Mouse (Mus musculus) frontal cortex, postnatal 14 days (tissue): ENCODE results near the gene Cop1.
A peak's percentile ranks its signal among the peaks of the same experiment; 100 is the strongest.

ENCODE experiments used
- DNase-seq, 2 experiments: peaks; one replicate each; pipeline ENCODE4 v3.0.0; 2022; ENCODE audit warnings: low spot score in 2 of 2

The Cop1 gene

DNA sequence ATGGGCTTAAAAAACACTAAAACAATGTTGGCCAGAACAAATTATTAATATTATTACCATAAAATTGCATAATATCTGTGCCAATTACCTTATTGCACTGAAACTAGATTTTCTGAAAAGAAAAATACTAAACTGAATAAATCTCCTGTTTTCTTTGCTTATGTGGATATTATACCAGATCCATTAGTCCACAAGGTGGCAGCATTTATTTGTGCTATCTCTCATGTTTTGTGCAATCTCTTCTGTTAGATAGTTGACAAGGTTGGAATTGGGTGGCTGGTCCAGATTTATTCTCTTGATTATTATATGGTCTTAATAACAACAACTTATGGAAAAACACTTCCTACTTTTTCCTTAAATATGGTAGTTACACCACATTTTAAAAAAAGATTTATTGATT is 58.1 kb downstream of the Cop1 start:
- no peak for DNase-seq

DNA sequence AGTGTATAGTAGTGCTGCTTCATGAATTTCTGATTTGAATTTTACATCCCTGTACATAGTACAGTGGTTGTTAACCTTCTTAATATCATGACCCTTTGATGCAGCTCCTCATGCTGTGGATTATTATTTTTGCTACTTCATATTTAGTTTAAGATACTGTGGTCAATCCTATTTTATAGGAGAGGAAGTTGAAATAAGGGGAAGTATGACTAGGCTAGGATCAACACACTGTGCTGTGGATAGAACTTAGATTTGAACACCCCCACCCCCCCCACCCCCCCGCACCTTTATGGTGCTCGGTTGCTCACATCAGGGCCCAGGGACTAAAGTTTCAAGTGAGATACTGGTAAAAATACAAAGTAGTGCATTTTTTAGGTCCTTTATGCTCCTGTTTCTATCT is 58.7 kb downstream of the Cop1 start:
- DNase-seq: no peak

GRCm38 (mm10) chr1:159301418-159302082 is 69.4 kb downstream of the Cop1 start:
- no peak for DNase-seq

- DNase-seq: no peak
Measured at GRCm38 (mm10) chr1:159313625-159314024, 81.5 kb downstream of the Cop1 start.

GRCm38 (mm10) chr1:159322586-159322985 is 90.5 kb downstream of the Cop1 start:
- DNase-seq: no peak

DNA sequence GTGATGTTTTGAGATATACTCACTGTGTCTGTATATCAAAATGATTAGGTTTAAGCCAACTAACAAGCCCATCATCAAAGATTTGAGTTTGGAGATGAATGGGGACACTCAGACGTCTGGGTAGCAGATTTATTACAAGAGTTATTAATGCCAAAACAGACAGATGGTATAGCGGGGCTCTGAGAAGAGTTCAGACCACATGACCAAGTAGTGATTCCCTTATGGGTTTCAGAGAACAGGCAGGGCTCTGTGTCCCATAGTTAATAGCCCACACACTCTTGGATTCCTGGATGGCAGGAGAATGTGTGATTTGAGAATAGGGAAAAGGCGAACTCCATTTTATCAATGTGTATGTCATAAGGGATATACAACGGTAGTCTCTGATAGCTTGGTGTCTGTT is 98.9 kb downstream of the Cop1 start:
- DNase-seq: no peak

DNA sequence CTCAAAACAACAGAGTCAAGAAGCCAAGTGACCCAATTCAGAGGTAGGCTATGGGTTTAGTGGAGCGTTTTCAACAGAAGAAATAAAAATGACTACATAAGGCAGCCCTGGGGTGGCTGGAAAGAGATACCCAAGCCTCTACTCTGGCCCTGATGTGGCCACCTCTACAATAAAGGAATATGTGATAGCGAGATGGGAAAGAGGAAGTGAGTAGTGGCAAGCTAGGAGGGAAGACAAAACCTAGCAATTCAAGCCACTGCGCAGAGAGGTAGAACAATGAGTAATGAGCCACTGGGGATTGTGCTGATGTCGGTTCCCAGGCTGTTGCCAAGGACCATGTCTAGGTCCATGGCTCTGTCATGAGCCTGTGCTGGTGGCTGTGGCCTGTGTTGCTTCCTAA is 102.0 kb downstream of the Cop1 start:
- no peak for DNase-seq

- no peak for DNase-seq
Measured at GRCm38 (mm10) chr1:159342355-159342754, 110.2 kb downstream of the Cop1 start.

- no peak for DNase-seq
Measured at GRCm38 (mm10) chr1:159355027-159355570, 123.0 kb downstream of the Cop1 start.

GRCm38 (mm10) chr1:159358713-159359112 is 126.6 kb downstream of the Cop1 start:
- DNase-seq: no peak

DNA sequence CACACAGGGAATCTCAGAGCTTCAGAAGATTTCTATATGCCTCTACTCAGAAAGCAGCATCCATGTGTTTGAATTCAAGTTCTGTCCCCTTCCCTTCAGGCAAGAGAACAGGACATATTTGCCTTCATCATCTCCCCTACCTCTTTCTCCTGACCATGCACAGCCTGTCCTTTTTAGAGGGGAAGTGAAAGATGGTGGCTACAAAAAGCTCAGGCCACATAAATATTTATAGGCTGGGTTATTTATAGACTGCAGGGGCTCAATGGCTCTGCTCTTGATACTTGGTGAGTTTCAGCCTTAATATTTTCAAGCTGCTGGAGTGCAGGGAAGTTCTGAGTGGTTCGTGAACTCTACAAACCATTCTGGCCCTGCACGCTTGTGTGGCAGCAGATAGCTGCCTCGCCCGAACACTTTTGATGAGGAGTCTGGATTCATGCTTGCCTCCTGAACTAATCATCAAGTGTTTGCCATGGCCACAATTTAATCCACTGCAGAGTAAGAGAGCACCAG is 139.8 kb downstream of the Cop1 start:
- DNase-seq: no peak

DNA sequence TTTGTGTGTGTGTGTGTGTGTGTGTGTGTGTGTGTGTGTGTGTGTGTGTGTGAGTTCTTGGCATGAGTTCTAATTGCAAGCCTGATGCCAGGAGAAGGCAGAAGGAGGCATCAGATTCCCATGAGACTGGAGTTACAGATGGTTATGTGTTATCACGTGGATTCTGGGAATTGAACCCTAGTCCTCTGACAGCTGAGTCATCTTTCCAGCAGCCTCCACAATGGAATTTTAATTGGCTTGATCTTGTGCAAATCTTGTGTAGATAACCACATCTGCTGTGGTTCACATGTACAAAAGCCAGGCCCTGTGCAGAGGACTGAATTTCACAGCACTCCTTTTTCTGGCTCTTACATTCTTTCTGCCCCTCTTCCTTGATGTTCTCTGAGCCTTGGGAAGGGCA is 150.1 kb downstream of the Cop1 start:
- DNase-seq: no peak

GRCm38 (mm10) chr1:159382916-159383315 is 150.8 kb downstream of the Cop1 start:
- DNase-seq: no peak

DNA sequence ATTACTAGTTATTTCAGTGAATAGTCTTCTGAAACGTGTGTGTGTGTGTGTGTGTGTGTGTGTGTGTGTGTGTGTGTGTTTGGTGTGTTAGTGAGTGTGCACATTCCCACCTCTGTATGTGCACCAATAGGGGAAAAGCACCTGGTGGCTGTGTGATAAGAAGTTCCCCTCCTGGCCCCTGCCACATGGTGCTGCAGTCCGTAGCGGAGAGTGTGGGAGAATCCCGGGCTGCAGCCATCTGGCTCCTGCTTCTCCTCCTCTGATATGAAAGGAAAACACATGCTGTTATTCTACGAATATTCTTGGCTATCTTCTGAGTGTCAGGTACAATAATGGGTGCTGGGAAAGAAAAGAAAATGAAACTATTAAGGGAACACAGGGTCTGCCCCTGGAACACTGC is 154.3 kb downstream of the Cop1 start:
- DNase-seq: no peak

DNA sequence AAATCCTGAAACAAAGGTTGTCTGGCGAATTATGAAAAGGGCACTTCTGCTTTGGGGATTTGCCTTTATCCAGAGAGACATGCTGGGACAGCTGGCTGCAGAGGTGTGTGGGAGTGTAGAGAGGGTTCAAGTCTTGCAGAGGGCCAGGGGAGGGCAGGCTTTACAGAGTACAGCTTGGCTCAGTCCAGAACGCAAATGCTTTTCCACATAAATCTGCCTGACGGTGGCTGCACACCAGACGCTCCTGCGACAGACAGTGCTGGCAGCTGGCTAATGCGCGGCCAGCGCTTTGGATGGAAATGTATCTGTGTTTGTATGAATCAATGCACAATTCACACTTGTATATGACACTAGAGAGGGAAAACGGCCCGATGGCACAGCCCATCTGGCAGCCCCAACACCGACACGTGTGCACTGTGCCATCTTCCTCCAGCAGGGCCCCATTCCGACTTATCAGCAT is 156.5 kb downstream of the Cop1 start:
- DNase-seq: no peak

- peak; percentile 58 to 79 for DNase-seq
Measured at GRCm38 (mm10) chr1:159390049-159390448, 157.9 kb downstream of the Cop1 start.

GRCm38 (mm10) chr1:159392667-159393066 is 160.5 kb downstream of the Cop1 start:
- DNase-seq: no peak

GRCm38 (mm10) chr1:159393070-159393699 is 161.1 kb downstream of the Cop1 start:
- peak; percentile 29 to 65 for DNase-seq

DNA sequence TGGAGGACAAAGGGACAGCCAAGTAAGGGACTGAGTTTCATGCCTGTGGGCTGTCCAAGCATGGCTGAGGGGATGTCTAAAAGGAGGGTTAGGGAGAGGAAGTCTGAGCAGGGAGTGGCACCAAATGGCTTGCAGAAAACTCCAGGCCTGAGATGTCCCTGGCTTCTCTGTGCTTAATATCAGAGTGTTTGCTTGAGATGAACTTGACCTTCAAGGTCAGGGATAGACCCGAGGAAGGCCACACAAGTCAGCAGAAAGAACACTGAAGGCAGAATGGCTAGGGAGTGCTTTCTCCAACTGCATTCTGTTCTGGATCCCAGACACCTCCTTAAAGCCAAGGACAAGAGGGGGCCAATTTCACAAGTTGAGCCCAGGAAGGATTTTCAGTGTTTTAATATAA is 161.8 kb downstream of the Cop1 start:
- no peak for DNase-seq

DNA sequence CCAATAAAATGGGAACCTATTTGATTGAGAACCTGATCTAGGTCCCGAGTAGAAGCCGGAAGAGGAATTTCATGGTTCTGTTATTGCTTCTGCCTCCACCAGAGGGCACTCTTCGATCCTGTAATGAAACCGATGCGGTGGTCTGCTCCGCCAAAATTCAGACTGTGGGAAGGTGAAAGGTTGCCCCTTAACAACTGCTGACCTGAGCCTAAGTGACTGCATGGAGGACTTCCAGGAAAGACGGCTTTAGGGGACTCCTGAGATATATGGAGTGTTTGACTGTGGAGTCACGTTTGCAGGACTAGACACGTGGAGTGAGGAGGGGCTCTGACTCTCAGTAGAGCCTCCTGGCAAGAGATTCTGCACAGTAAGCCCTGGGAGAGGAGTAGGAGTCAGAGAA is 164.4 kb downstream of the Cop1 start:
- peak; percentile 34 to 58 for DNase-seq
